Mouse (Mus musculus) small intestine, adult 2 months (tissue): ENCODE measurements around the gene H3f3a. TPM values are rescaled to one million over a fixed set of nuclear protein-coding genes. Genes with fewer than 3 reads are reported as not detected.

Source experiments
- H3K27ac ChIP-seq: fragments of 200-500 bp; 2 replicates; pipeline ENCODE4 v1.5.1; 2012; ENCODE audit warnings: low read depth, low read length, control low read depth, inconsistent platforms; ENCODE audit not compliant: insufficient read depth
- H3K27me3 ChIP-seq: fragments of 200-500 bp; 2 replicates; pipeline ENCODE4 v1.6.1; 2012; ENCODE audit warnings: mild to moderate bottlenecking, moderate library complexity, low read length, inconsistent platforms; ENCODE audit not compliant: control insufficient read depth, insufficient read depth
- H3K36me3 ChIP-seq: fragments of 200-500 bp; 2 replicates; pipeline ENCODE4 v1.6.1; 2012; ENCODE audit warnings: mild to moderate bottlenecking, low read length, control low read depth, inconsistent platforms; ENCODE audit not compliant: control insufficient read depth, insufficient read depth
- H3K4me1 ChIP-seq: fragments of 200-500 bp; 2 replicates; pipeline ENCODE4 v1.6.1; 2012; ENCODE audit warnings: low read length, inconsistent platforms, mixed read lengths; ENCODE audit not compliant: control insufficient read depth, insufficient read depth, insufficient read length
- H3K4me3 ChIP-seq: fragments of 200-500 bp; 2 replicates; pipeline ENCODE4 v1.5.1; 2012; ENCODE audit warnings: low read depth, mild to moderate bottlenecking, control low read depth, inconsistent platforms, low read length, moderate library complexity
- CTCF ChIP-seq: fragments of 200-500 bp; IDR thresholded peaks from 2 replicates; pipeline ENCODE4 v1.5.1; 2012; ENCODE audit warnings: low read depth, mild to moderate bottlenecking, control low read depth, inconsistent platforms, low read length, moderate library complexity, mixed read lengths; ENCODE audit not compliant: insufficient replicate concordance, insufficient read length; ENCODE audit errors: extremely low read depth
- POLR2A ChIP-seq: fragments of 200-500 bp; IDR thresholded peaks from 2 replicates; pipeline ENCODE4 v1.6.1; 2012; ENCODE audit warnings: low read depth, mild to moderate bottlenecking, control low read depth, inconsistent platforms, low read length, moderate library complexity
- WGBS: fragments of 180-500 bp; shearing (Covaris S2); methylation state at CpG from one replicate; pipeline ENCODE4 v1.1.7; 2018; 5-methylcytosine and 5-hydroxymethylcytosine counted together
- polyA plus RNA-seq: library from polyadenylated mRNA; depleted of rRNA; stranded (reverse); fragments of >200 nt; gene quantifications from 2 replicates; pipeline ENCODE4 v1.2.3, GENCODE M21; 2012

The H3f3a gene
- polyA plus RNA-seq, 1 experiment, result 262 TPM

GRCm38 (mm10) chr1:180767541-180768333, 46.0 kb downstream of the H3f3a start:
- H3K36me3 ChIP-seq, result no peaks in the 10 kb centered on the region
- H3K27ac ChIP-seq, result peak overlapping the region; percentile 67
- 12% methylated on average over 10 of the region's 10 CpGs for WGBS
- H3K27me3 ChIP-seq, result no peaks in the 10 kb centered on the region
- H3K4me1 ChIP-seq, result peaks cover 20% of the 10 kb centered on the region
- H3K4me3 ChIP-seq, result peak overlapping the region; percentile 79
- no peak for TF ChIP-seq POLR2A
- TF ChIP-seq CTCF, result no peak

GRCm38 (mm10) chr1:180766557-180766956, 47.2 kb downstream of the H3f3a start:
- H3K4me1 ChIP-seq, result peaks cover 29% of the 10 kb centered on the region
- no peak for TF ChIP-seq POLR2A
- TF ChIP-seq CTCF, result no peak
- 52% methylated on average over 5 of the region's 5 CpGs for WGBS
- H3K4me3 ChIP-seq, result no peak overlapping the region
- H3K36me3 ChIP-seq, result no peaks in the 10 kb centered on the region
- 0 out of 2 replicates have a peak overlapping the region, but pooled peaks have one; percentile 36 for H3K27ac ChIP-seq
- no peaks in the 10 kb centered on the region for H3K27me3 ChIP-seq

- peaks cover 32% of the 10 kb centered on the region for H3K4me1 ChIP-seq
- 90% methylated on average over 5 of the region's 5 CpGs for WGBS
Measured at GRCm38 (mm10) chr1:180765393-180765792, 48.4 kb downstream of the H3f3a start.

GRCm38 (mm10) chr1:180763828-180764227, 49.9 kb downstream of the H3f3a start:
- H3K36me3 ChIP-seq, result no peaks in the 10 kb centered on the region
- TF ChIP-seq CTCF (peak; percentile 74; the same call in 1 of the 2 replicates), POLR2A (no peak)
- 8% methylated on average over 11 of the region's 11 CpGs for WGBS
- peaks cover 34% of the 10 kb centered on the region for H3K4me1 ChIP-seq
- no peaks in the 10 kb centered on the region for H3K27me3 ChIP-seq
- no peak overlapping the region for H3K27ac ChIP-seq
- peak overlapping the region; percentile 40 for H3K4me3 ChIP-seq

More at GRCm38 (mm10) chr1:180765393-180765792, 48.4 kb downstream of the H3f3a start:
- Histone ChIP-seq H3K36me3 (no peaks in the 10 kb centered on the region), H3K27ac (no peak overlapping the region), H3K27me3 (no peaks in the 10 kb centered on the region), H3K4me3 (no peak overlapping the region)
- TF ChIP-seq CTCF (no peak), POLR2A (no peak)

- H3K4me1 ChIP-seq, result peaks cover 35% of the 10 kb centered on the region
- TF ChIP-seq POLR2A (no peak), CTCF (no peak)
- H3K4me3 ChIP-seq, result peak overlapping the region; percentile 40
- 38% methylated on average over 14 of the region's 14 CpGs for WGBS
- no peaks in the 10 kb centered on the region for H3K27me3 ChIP-seq
- H3K27ac ChIP-seq, result no peak overlapping the region
- H3K36me3 ChIP-seq, result no peaks in the 10 kb centered on the region
Measured at GRCm38 (mm10) chr1:180763307-180763706, 50.4 kb downstream of the H3f3a start.

GRCm38 (mm10) chr1:180762679-180763078, 51.1 kb downstream of the H3f3a start:
- Histone ChIP-seq H3K27ac (peak overlapping the region; percentile 61), H3K27me3 (no peaks in the 10 kb centered on the region), H3K4me3 (no peak overlapping the region), H3K4me1 (peaks cover 36% of the 10 kb centered on the region), H3K36me3 (no peaks in the 10 kb centered on the region)
- TF ChIP-seq CTCF, result no peak
- TF ChIP-seq POLR2A, result peak; percentile 12; the same call in 1 of the 2 replicates
- 72% methylated on average over 8 of the region's 8 CpGs for WGBS

- H3K4me1 ChIP-seq, result peaks cover 39% of the 10 kb centered on the region
- no peaks in the 10 kb centered on the region for H3K27me3 ChIP-seq
- H3K27ac ChIP-seq, result peak overlapping the region; percentile 61
- TF ChIP-seq POLR2A (no peak), CTCF (no peak)
- 41% methylated on average over 11 of the region's 11 CpGs for WGBS
- no peak overlapping the region for H3K4me3 ChIP-seq
- H3K36me3 ChIP-seq, result no peaks in the 10 kb centered on the region
Measured at GRCm38 (mm10) chr1:180762180-180762579, 51.6 kb downstream of the H3f3a start.
